Mouse (Mus musculus): ENCODE results near the gene Kcnh6. TPM values are rescaled to one million over a fixed set of nuclear protein-coding genes. Genes with fewer than 3 reads are reported as not detected.

Kcnh6 gene
- polyA plus RNA-seq, 1 experiment from 2014 or later = 0.46 TPM

Other genes with a start within 250 kb of the Kcnh6 start
- gene Cyb561, start 54.8 kb upstream of the Kcnh6 start, polyA plus RNA-seq (2014; fragmentation: Nextera tagmentation; extraction: Ambion mirVana) = 17.6 and 20.9 TPM in 2 replicates
- 0.46 and 0.53 TPM in 2 replicates for gene Ace, start 40.2 kb upstream of the Kcnh6 start, polyA plus RNA-seq (2014; fragmentation: Nextera tagmentation; extraction: Ambion mirVana)
- gene Ace3, start 13.4 kb upstream of the Kcnh6 start, polyA plus RNA-seq (2014; fragmentation: Nextera tagmentation; extraction: Ambion mirVana) = not detected in 2 replicates
- gene Dcaf7, start 28.7 kb downstream of the Kcnh6 start, polyA plus RNA-seq (2014; fragmentation: Nextera tagmentation; extraction: Ambion mirVana) = 70.1 and 77.6 TPM in 2 replicates
- gene Taco1, start 57.9 kb downstream of the Kcnh6 start, polyA plus RNA-seq (2014; fragmentation: Nextera tagmentation; extraction: Ambion mirVana) = 8.7 and 11.7 TPM in 2 replicates
- 14.2 and 15.7 TPM in 2 replicates for gene Map3k3, start 76.5 kb downstream of the Kcnh6 start, polyA plus RNA-seq (2014; fragmentation: Nextera tagmentation; extraction: Ambion mirVana)
- gene Gm10840, start 152.7 kb downstream of the Kcnh6 start, polyA plus RNA-seq (2014; fragmentation: Nextera tagmentation; extraction: Ambion mirVana) = not detected in 2 replicates
- gene Limd2, start 152.7 kb downstream of the Kcnh6 start, polyA plus RNA-seq (2014; fragmentation: Nextera tagmentation; extraction: Ambion mirVana) = 298 and 301 TPM in 2 replicates
- 36.4 and 44.5 TPM in 2 replicates for gene Strada, start 194.0 kb downstream of the Kcnh6 start, polyA plus RNA-seq (2014; fragmentation: Nextera tagmentation; extraction: Ambion mirVana)
- gene Ccdc47, start 208.2 kb downstream of the Kcnh6 start, polyA plus RNA-seq (2014; fragmentation: Nextera tagmentation; extraction: Ambion mirVana) = 65.7 and 72.3 TPM in 2 replicates
- gene Ddx42, start 208.8 kb downstream of the Kcnh6 start, polyA plus RNA-seq (2014; fragmentation: Nextera tagmentation; extraction: Ambion mirVana) = 91.4 and 103 TPM in 2 replicates
- 59.4 and 61.2 TPM in 2 replicates for gene Ftsj3, start 248.0 kb downstream of the Kcnh6 start, polyA plus RNA-seq (2014; fragmentation: Nextera tagmentation; extraction: Ambion mirVana)
- gene Psmc5, start 248.0 kb downstream of the Kcnh6 start, polyA plus RNA-seq (2014; fragmentation: Nextera tagmentation; extraction: Ambion mirVana) = 381 and 414 TPM in 2 replicates